Mouse (Mus musculus) liver, adult 2 months (tissue): ENCODE results near the gene Zbtb49.

Source experiments
- CTCF ChIP-seq: fragments of 200-500 bp; IDR thresholded peaks from 2 replicates; pipeline ENCODE4 v1.5.1; 2011; ENCODE audit warnings: low read depth, low read length, control low read depth
- POLR2A ChIP-seq: fragments of 200-500 bp; IDR thresholded peaks from 2 replicates; pipeline ENCODE4 v1.6.1; 2011; ENCODE audit warnings: low read length, control low read depth; ENCODE audit not compliant: insufficient read depth; ENCODE audit errors: extremely low read depth

- TF ChIP-seq CTCF (no peak), POLR2A (no peak)
Observed at GRCm38 (mm10) chr5:38157481-38158020, 62.7 kb downstream of the Zbtb49 start.
